Mouse (Mus musculus): Measurements from ENCODE around the gene Smap2.

The Smap2 gene

GRCm38 (mm10) chr4:120975428-120975734, 41.7 kb downstream of the Smap2 start:
- no peak for DNase-seq (ENCODE audit: low read depth)

- no peak for DNase-seq (ENCODE audit: low read depth)
These were observed 42.2 kb downstream of the Smap2 start for GRCm38 (mm10) chr4:120974711-120975427.

GRCm38 (mm10) chr4:120971842-120972241, 45.2 kb downstream of the Smap2 start:
- DNase-seq (ENCODE audit: low read depth) = no peak

- no peak for DNase-seq (ENCODE audit: low read depth)
These were observed 47.5 kb downstream of the Smap2 start for GRCm38 (mm10) chr4:120969382-120970146.

GRCm38 (mm10) chr4:120968486-120968885, 48.6 kb downstream of the Smap2 start:
- no peak for DNase-seq (ENCODE audit: low read depth)

- DNase-seq (ENCODE audit: low read depth) = no peak
These were observed 61.5 kb downstream of the Smap2 start for GRCm38 (mm10) chr4:120955586-120955985.

- DNase-seq (ENCODE audit: low read depth) = no peak
These were observed 63.4 kb downstream of the Smap2 start for GRCm38 (mm10) chr4:120953667-120954066.

GRCm38 (mm10) chr4:120953038-120953437, 64.0 kb downstream of the Smap2 start:
- DNase-seq (ENCODE audit: low read depth) = no peak

- DNase-seq (ENCODE audit: low read depth) = no peak
These were observed 64.9 kb downstream of the Smap2 start for GRCm38 (mm10) chr4:120952163-120952562.

GRCm38 (mm10) chr4:120951428-120951973, 65.5 kb downstream of the Smap2 start, which contains the start of gene Zfp69:
Gene Zfp69, minus strand, starts transcription at chr4:120951699.
- DNase-seq (ENCODE audit: low read depth) = peak; percentile 73

GRCm38 (mm10) chr4:120950763-120951427, 66.2 kb downstream of the Smap2 start:
- no peak for DNase-seq (ENCODE audit: low read depth)

- DNase-seq (ENCODE audit: low read depth) = no peak
These were observed 68.1 kb downstream of the Smap2 start for GRCm38 (mm10) chr4:120948938-120949337.

GRCm38 (mm10) chr4:120935006-120935405, 82.0 kb downstream of the Smap2 start:
- DNase-seq (ENCODE audit: low read depth) = no peak

GRCm38 (mm10) chr4:120930736-120931135, 86.3 kb downstream of the Smap2 start:
- DNase-seq (ENCODE audit: low read depth) = no peak

GRCm38 (mm10) chr4:120928686-120929085, 88.4 kb downstream of the Smap2 start:
- DNase-seq (ENCODE audit: low read depth) = no peak

GRCm38 (mm10) chr4:120925386-120925785, 91.7 kb downstream of the Smap2 start:
- DNase-seq (ENCODE audit: low read depth) = peak; percentile 31

GRCm38 (mm10) chr4:120924554-120925299, 92.3 kb downstream of the Smap2 start, which contains the start of gene Exo5:
Gene Exo5, minus strand, starts transcription at chr4:120925017.
- peak; percentile 88 for DNase-seq (ENCODE audit: low read depth)

GRCm38 (mm10) chr4:120921461-120921860, 95.6 kb downstream of the Smap2 start:
- no peak for DNase-seq (ENCODE audit: low read depth)

Measured in c-Kit-positive CD71-negative TER-119-negative erythroid progenitor cells, embryonic 14.5 days (primary cell).